Mouse (Mus musculus) liver, postnatal 0 days (tissue): ENCODE data around the gene Cdca3. TPM values are rescaled to one million over a fixed set of nuclear protein-coding genes. Genes with fewer than 3 reads are reported as not detected.

ENCODE experiments used
- ATAC-seq: fragments of 200-750 bp; cut with Nextera tagmentation; 2 replicates; pipeline ENCODE4 v1.8.0; 2017; ENCODE audit warnings: mild to moderate bottlenecking, moderate library complexity
- DNase-seq: peaks from one replicate; pipeline ENCODE4 v3.0.0-alpha.2; 2016
- H3K27ac ChIP-seq: fragments of 300-500 bp; sonication (generic); 2 replicates; pipeline ENCODE4 v1.5.1; 2014; ENCODE audit warnings: antibody characterized with exemption, moderate library complexity, mild to moderate bottlenecking, low read depth
- H3K27me3 ChIP-seq: fragments of 300-500 bp; sonication (generic); 2 replicates; pipeline ENCODE4 v1.6.1; 2014; ENCODE audit warnings: low read length, control low read depth, mixed read lengths; ENCODE audit not compliant: insufficient read depth
- H3K36me3 ChIP-seq: fragments of 300-500 bp; sonication (generic); replicated peaks from 2 replicates; pipeline ENCODE4 v1.6.1; 2014; ENCODE audit warnings: mild to moderate bottlenecking, control low read depth, low read length, moderate library complexity, mixed read lengths; ENCODE audit not compliant: insufficient read depth
- H3K4me1 ChIP-seq: fragments of 300-500 bp; sonication (generic); 2 replicates; pipeline ENCODE4 v1.6.1; 2014; ENCODE audit warnings: antibody characterized with exemption, mild to moderate bottlenecking, control low read depth; ENCODE audit not compliant: insufficient read depth
- H3K4me2 ChIP-seq: fragments of 300-500 bp; sonication (generic); 2 replicates; pipeline ENCODE4 v1.6.1; 2014; ENCODE audit warnings: low read depth, mild to moderate bottlenecking, low read length, moderate library complexity, mixed read lengths
- H3K4me3 ChIP-seq: fragments of 300-500 bp; sonication (generic); 2 replicates; pipeline ENCODE4 v1.5.1; 2014; ENCODE audit warnings: low read depth, low read length
- H3K9ac ChIP-seq: fragments of 300-500 bp; sonication (generic); replicated peaks from 2 replicates; pipeline ENCODE4 v1.6.1; 2014; ENCODE audit warnings: mild to moderate bottlenecking, moderate library complexity
- H3K9me3 ChIP-seq: fragments of 300-500 bp; sonication (generic); 2 replicates; pipeline ENCODE4 v1.6.1; 2016; ENCODE audit warnings: mild to moderate bottlenecking, control low read depth, low read length, mixed read lengths
- CTCF ChIP-seq: sonication (generic); IDR thresholded peaks from 2 replicates; pipeline ENCODE4 v1.5.1; 2016; ENCODE audit warnings: antibody characterized with exemption, low read depth
- EP300 ChIP-seq: IDR thresholded peaks from 2 replicates; pipeline ENCODE4 v1.6.1; 2016; ENCODE audit warnings: antibody characterized with exemption, low read depth, mild to moderate bottlenecking
- WGBS: fragments of 180-500 bp; shearing (Covaris S2); extraction: QIAGEN DNeasy Blood & Tissue Kit; methylation state at CpG from one replicate; pipeline ENCODE4 v1.1.7; 2014; ENCODE audit not compliant: insufficient replicate concordance; 5-methylcytosine and 5-hydroxymethylcytosine counted together
- polyA plus RNA-seq: library from polyadenylated mRNA; unstranded; fragments of >200 nt; fragmentation: Nextera tagmentation; extraction: Ambion mirVana; gene quantifications from 2 replicates; pipeline ENCODE4 v1.2.1, GENCODE M21; 2015

The Cdca3 gene
- polyA plus RNA-seq, 1 experiment from 2014 or later: 98.3 TPM

DNA sequence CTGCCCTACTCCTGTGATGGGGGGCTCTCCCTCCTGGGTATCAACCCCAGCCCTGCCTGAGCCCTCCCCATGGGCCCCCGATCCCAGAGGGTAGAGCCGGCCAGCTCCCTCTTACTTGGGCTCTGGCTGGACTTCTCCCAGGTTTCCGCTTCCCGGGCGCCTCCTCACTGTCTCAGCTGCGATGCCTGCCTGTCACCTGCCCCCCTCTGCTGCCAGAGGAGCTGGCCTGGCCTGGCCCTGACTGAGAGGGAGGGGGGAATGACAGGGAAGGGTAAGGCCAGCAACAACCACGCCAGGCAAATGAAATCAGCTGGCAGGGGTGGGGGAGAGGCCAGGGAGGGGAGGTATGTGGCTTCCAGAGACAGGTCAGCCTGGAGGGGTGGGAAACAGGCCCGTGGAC is 10.5 kb downstream of the Cdca3 start:
- no peak overlapping the region for H3K4me2 ChIP-seq
- no peak for TF ChIP-seq CTCF
- TF ChIP-seq EP300: no peak

GRCm38 (mm10) chr6:124840241-124841167 is 11.2 kb downstream of the Cdca3 start, which contains the start of gene Gnb3:
TSS of gene Gnb3 (minus strand) at chr6:124840275.
- Histone ChIP-seq H3K9ac (no peak within 1 kb of the TSS), H3K4me1 (no peaks in the 10 kb centered on the region), H3K27ac (no peak within 1 kb of the TSS), H3K9me3 (no peaks in the 10 kb centered on the region), H3K4me2 (no peak within 1 kb of the TSS), H3K36me3 (no peaks in the 10 kb centered on the region), H3K27me3 (no peaks in the 10 kb centered on the region), H3K4me3 (no peak within 1 kb of the TSS)
- no peak for TF ChIP-seq CTCF
- no peak for TF ChIP-seq EP300
- DNase-seq (no peak), ATAC-seq (no peak)
- WGBS: 33% methylated on average over 15 of the region's 15 CpGs

More for the DNA sequence above, 10.5 kb downstream of the Cdca3 start:
- Histone ChIP-seq H3K27ac (no peak overlapping the region), H3K27me3 (no peaks in the 10 kb centered on the region), H3K9ac (no peak overlapping the region), H3K36me3 (no peaks in the 10 kb centered on the region), H3K4me1 (no peaks in the 10 kb centered on the region), H3K4me3 (no peak overlapping the region), H3K9me3 (no peaks in the 10 kb centered on the region)
- 31% methylated on average over 8 of the region's 8 CpGs for WGBS
- no peak for DNase-seq
- no peak for ATAC-seq

DNA sequence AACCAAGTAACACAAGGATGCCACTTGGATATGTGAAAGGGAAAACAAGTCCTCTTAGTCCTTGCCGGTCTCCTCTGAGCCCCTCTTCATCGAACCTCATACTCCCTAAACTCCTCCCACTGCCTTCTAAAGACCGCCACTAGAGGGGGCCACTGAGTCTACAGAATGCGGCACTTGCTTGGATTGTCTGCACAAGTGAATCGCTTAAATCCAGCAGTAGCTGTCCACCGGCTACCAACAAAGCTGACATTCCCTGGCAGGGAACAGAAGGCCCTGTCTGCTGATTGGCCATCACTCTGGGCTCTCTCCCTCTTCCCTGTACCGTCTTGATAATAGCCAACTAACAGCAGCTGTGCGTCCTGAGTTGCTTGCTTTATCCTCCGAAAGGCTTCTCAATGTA is 18.0 kb downstream of the Cdca3 start:
- 17% methylated on average over 9 of the region's 9 CpGs for WGBS
- no peak overlapping the region for H3K9ac ChIP-seq
- no peak overlapping the region for H3K4me3 ChIP-seq
- no peak overlapping the region for H3K27ac ChIP-seq
- DNase-seq (peak; percentile 91), ATAC-seq (peak; percentile 62; the same call in 1 of the 2 replicates)
- H3K4me1 ChIP-seq: no peaks in the 10 kb centered on the region
- H3K9me3 ChIP-seq: no peaks in the 10 kb centered on the region
- TF ChIP-seq CTCF (peak; percentile 98), EP300 (no peak)
- no peaks in the 10 kb centered on the region; the same call in 1 of the 2 replicates for H3K27me3 ChIP-seq
- no peak overlapping the region for H3K4me2 ChIP-seq
- no peaks in the 10 kb centered on the region for H3K36me3 ChIP-seq

GRCm38 (mm10) chr6:124850535-124850934 is 21.2 kb downstream of the Cdca3 start:
- Histone ChIP-seq H3K27me3 (peaks cover 6% of the 10 kb centered on the region; the same call in 1 of the 2 replicates), H3K4me3 (no peak overlapping the region), H3K9ac (no peak overlapping the region), H3K4me2 (no peak overlapping the region), H3K9me3 (no peaks in the 10 kb centered on the region), H3K27ac (no peak overlapping the region), H3K4me1 (no peaks in the 10 kb centered on the region), H3K36me3 (no peaks in the 10 kb centered on the region)
- 63% methylated on average over 8 of the region's 8 CpGs for WGBS
- TF ChIP-seq EP300 (no peak), CTCF (no peak)
- ATAC-seq: no peak
- no peak for DNase-seq

DNA sequence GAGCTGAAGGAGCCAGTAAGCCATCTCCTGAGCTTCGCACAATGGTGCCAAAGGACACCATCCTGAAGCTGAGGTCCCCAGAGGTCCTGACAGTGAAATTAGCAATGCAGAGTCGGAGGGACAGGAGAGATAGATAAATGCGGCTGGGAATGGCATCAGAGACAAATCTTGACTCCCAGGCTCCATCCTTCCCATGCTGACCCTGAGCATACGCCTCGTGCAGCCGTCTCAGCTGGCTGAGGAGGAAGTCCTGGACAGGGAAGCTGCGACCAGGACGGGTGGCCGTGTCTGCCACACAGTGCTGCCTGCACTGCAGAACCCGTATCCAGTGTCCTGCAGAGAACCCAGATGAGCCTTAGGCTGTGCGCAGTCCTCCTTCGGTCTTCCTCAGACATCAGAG is 25.3 kb downstream of the Cdca3 start:
- H3K27me3 ChIP-seq: peaks cover 43% of the 10 kb centered on the region
- 56% methylated on average over 12 of the region's 12 CpGs for WGBS

DNA sequence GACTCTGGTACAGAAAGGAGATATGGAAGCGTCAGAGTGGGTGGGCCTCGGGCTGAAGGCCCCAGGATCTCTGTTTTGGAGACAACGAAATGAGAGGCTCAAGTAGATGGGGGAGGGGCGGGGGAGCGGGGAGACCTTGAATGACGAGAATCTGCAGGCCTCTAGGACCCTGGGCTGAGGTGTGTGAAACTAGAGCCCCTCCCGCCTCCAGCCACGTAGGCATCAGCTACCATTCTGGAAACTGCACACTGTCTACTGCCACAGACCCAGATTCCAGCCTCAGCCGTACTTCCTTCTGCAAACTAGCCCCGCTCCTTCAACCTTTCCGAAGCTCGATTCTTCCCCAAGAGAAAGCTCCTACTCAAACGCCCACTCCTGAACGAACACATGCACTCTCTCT is 27.0 kb downstream of the Cdca3 start:
- DNase-seq (no peak), ATAC-seq (no peak)

More for the DNA sequence above, 25.3 kb downstream of the Cdca3 start:
- ATAC-seq: no peak
- no peak overlapping the region for H3K4me2 ChIP-seq
- no peak overlapping the region for H3K4me3 ChIP-seq
- H3K9me3 ChIP-seq: no peaks in the 10 kb centered on the region
- DNase-seq: no peak
- H3K27ac ChIP-seq: no peak overlapping the region
- no peak overlapping the region for H3K9ac ChIP-seq
- TF ChIP-seq CTCF (no peak), EP300 (no peak)
- no peaks in the 10 kb centered on the region for H3K36me3 ChIP-seq
- H3K4me1 ChIP-seq: peaks cover 5% of the 10 kb centered on the region; the same call in 1 of the 2 replicates

More for the DNA sequence above, 27.0 kb downstream of the Cdca3 start:
- WGBS: 25% methylated on average over 12 of the region's 14 CpGs
- H3K27ac ChIP-seq: no peak overlapping the region
- H3K9ac ChIP-seq: no peak overlapping the region
- H3K27me3 ChIP-seq: peaks cover 56% of the 10 kb centered on the region
- no peaks in the 10 kb centered on the region for H3K9me3 ChIP-seq
- H3K4me3 ChIP-seq: no peak overlapping the region
- TF ChIP-seq EP300: no peak
- TF ChIP-seq CTCF: no peak
- H3K36me3 ChIP-seq: no peaks in the 10 kb centered on the region
- peaks cover 5% of the 10 kb centered on the region; the same call in 1 of the 2 replicates for H3K4me1 ChIP-seq
- no peak overlapping the region for H3K4me2 ChIP-seq
